Mouse (Mus musculus): ENCODE measurements at regions not wholly inside any gene's neighbourhood (a gene's known extent, or its start where the extent isn't known, plus 50 kb on each side); places are given as distances from the start of the nearest gene placed in this dataset.
A peak's percentile ranks its signal among the peaks of the same experiment; 100 is the strongest.

GRCm38 (mm10) chr13:72346944-72347586 lies 281.6 kb upstream of the Irx2 start:
- DNase-seq (ENCODE audit: extremely low spot score, low read depth, low spot score), result no peak

- DNase-seq (ENCODE audit: extremely low spot score, low read depth, low spot score), result no peak
Measured at GRCm38 (mm10) chr13:72352641-72353181, 275.9 kb upstream of the Irx2 start.

- no peak for DNase-seq (ENCODE audit: extremely low spot score, low read depth, low spot score)
Measured at GRCm38 (mm10) chr13:72355297-72355696, 273.3 kb upstream of the Irx2 start.

GRCm38 (mm10) chr13:72355821-72356220 lies 272.8 kb upstream of the Irx2 start:
- DNase-seq (ENCODE audit: extremely low spot score, low read depth, low spot score), result no peak

- DNase-seq (ENCODE audit: extremely low spot score, low read depth, low spot score), result no peak
Measured at GRCm38 (mm10) chr13:72358243-72358904, 270.2 kb upstream of the Irx2 start.

- no peak for DNase-seq (ENCODE audit: extremely low spot score, low read depth, low spot score)
Measured at GRCm38 (mm10) chr13:72365534-72366271, 262.9 kb upstream of the Irx2 start.

GRCm38 (mm10) chr13:72366281-72366680 lies 262.3 kb upstream of the Irx2 start:
- DNase-seq (ENCODE audit: extremely low spot score, low read depth, low spot score), result no peak

- DNase-seq (ENCODE audit: extremely low spot score, low read depth, low spot score), result no peak
Measured at GRCm38 (mm10) chr13:72370131-72370530, 258.5 kb upstream of the Irx2 start.

- DNase-seq (ENCODE audit: extremely low spot score, low read depth, low spot score), result no peak
Measured at GRCm38 (mm10) chr13:72370997-72371396, 257.6 kb upstream of the Irx2 start.

GRCm38 (mm10) chr13:72393366-72393765 lies 235.3 kb upstream of the Irx2 start:
- DNase-seq (ENCODE audit: extremely low spot score, low read depth, low spot score), result no peak

- peak; percentile 88 for DNase-seq (ENCODE audit: extremely low spot score, low read depth, low spot score)
Measured at GRCm38 (mm10) chr13:72400677-72401076, 227.9 kb upstream of the Irx2 start.

GRCm38 (mm10) chr13:72409238-72409965 lies 219.2 kb upstream of the Irx2 start:
- no peak for DNase-seq (ENCODE audit: extremely low spot score, low read depth, low spot score)

- DNase-seq (ENCODE audit: extremely low spot score, low read depth, low spot score), result no peak
Measured at GRCm38 (mm10) chr13:72412656-72413055, 216.0 kb upstream of the Irx2 start.

- DNase-seq (ENCODE audit: extremely low spot score, low read depth, low spot score), result no peak
Measured at GRCm38 (mm10) chr13:72416981-72417380, 211.6 kb upstream of the Irx2 start.

- DNase-seq (ENCODE audit: extremely low spot score, low read depth, low spot score), result no peak
Measured at GRCm38 (mm10) chr13:72417816-72418215, 210.8 kb upstream of the Irx2 start.

- no peak for DNase-seq (ENCODE audit: extremely low spot score, low read depth, low spot score)
Measured at GRCm38 (mm10) chr13:72418285-72418684, 210.3 kb upstream of the Irx2 start.

- no peak for DNase-seq (ENCODE audit: extremely low spot score, low read depth, low spot score)
Measured at GRCm38 (mm10) chr13:72419532-72419931, 209.1 kb upstream of the Irx2 start.

- peak; percentile 28 for DNase-seq (ENCODE audit: extremely low spot score, low read depth, low spot score)
Measured at GRCm38 (mm10) chr13:72425917-72426316, 202.7 kb upstream of the Irx2 start.

- DNase-seq (ENCODE audit: extremely low spot score, low read depth, low spot score), result no peak
Measured at GRCm38 (mm10) chr13:72445336-72445735, 183.3 kb upstream of the Irx2 start.

- DNase-seq (ENCODE audit: extremely low spot score, low read depth, low spot score), result no peak
Measured at GRCm38 (mm10) chr13:72448458-72449058, 180.1 kb upstream of the Irx2 start.

- no peak for DNase-seq (ENCODE audit: extremely low spot score, low read depth, low spot score)
Measured at GRCm38 (mm10) chr13:72495353-72495752, 133.3 kb upstream of the Irx2 start.
